Mouse (Mus musculus): ENCODE measurements around the gene Rora. TPM values are rescaled to one million over a fixed set of nuclear protein-coding genes. Genes with fewer than 3 reads are reported as not detected.

Rora gene
- polyA plus RNA-seq, 1 experiment from 2014 or later = 43.6 TPM

GRCm38 (mm10) chr9:69319913-69320634, 666.5 kb downstream of the Rora start:
- Histone ChIP-seq H3K27me3 (ENCODE audit: control insufficient read depth, insufficient read depth, low read depth, low read length) (no peaks in the 10 kb centered on the region), H3K4me1 (ENCODE audit: control insufficient read depth, insufficient read depth, low read length) (no peaks in the 10 kb centered on the region), H3K9ac (ENCODE audit: low read depth, low read length) (no peak overlapping the region), H3K9me3 (replicated peaks; ENCODE audit: control insufficient read depth, low read length, poor library complexity, severe bottlenecking) (no peaks in the 10 kb centered on the region), H3K36me3 (ENCODE audit: control insufficient read depth, insufficient read depth, low read length) (no peaks in the 10 kb centered on the region), H3K4me3 (ENCODE audit: low read depth, low read length) (no peak overlapping the region), H3K27ac (ENCODE audit: low read length) (no peak overlapping the region), H3K4me2 (ENCODE audit: low read length) (no peak overlapping the region)
- ATAC-seq = no peak
- WGBS = 74% methylated on average over 10 of the region's 10 CpGs

- Histone ChIP-seq H3K4me1 (ENCODE audit: control insufficient read depth, insufficient read depth, low read length) (no peaks in the 10 kb centered on the region), H3K9ac (ENCODE audit: low read depth, low read length) (no peak overlapping the region), H3K27me3 (ENCODE audit: control insufficient read depth, insufficient read depth, low read depth, low read length) (no peaks in the 10 kb centered on the region), H3K27ac (ENCODE audit: low read length) (no peak overlapping the region), H3K9me3 (replicated peaks; ENCODE audit: control insufficient read depth, low read length, poor library complexity, severe bottlenecking) (no peaks in the 10 kb centered on the region), H3K4me2 (ENCODE audit: low read length) (no peak overlapping the region), H3K36me3 (ENCODE audit: control insufficient read depth, insufficient read depth, low read length) (no peaks in the 10 kb centered on the region), H3K4me3 (ENCODE audit: low read depth, low read length) (no peak overlapping the region)
- no peak for ATAC-seq
- whole genome bisulfite sequencing = 53% methylated on average over 3 of the region's 3 CpGs
These were observed 667.0 kb downstream of the Rora start for GRCm38 (mm10) chr9:69320635-69321027.

GRCm38 (mm10) chr9:69321956-69322355, 668.4 kb downstream of the Rora start:
- H3K36me3 ChIP-seq (ENCODE audit: control insufficient read depth, insufficient read depth, low read length) = no peaks in the 10 kb centered on the region
- H3K9ac ChIP-seq (ENCODE audit: low read depth, low read length) = no peak overlapping the region
- H3K9me3 ChIP-seq (replicated peaks; ENCODE audit: control insufficient read depth, low read length, poor library complexity, severe bottlenecking) = no peaks in the 10 kb centered on the region
- H3K4me2 ChIP-seq (ENCODE audit: low read length) = no peak overlapping the region
- no peak overlapping the region for H3K4me3 ChIP-seq (ENCODE audit: low read depth, low read length)
- no peaks in the 10 kb centered on the region for H3K4me1 ChIP-seq (ENCODE audit: control insufficient read depth, insufficient read depth, low read length)
- H3K27ac ChIP-seq (ENCODE audit: low read length) = no peak overlapping the region
- no peak for ATAC-seq
- WGBS = 96% methylated on average over 1 of the region's 1 CpGs
- no peaks in the 10 kb centered on the region for H3K27me3 ChIP-seq (ENCODE audit: control insufficient read depth, insufficient read depth, low read depth, low read length)

- H3K36me3 ChIP-seq (ENCODE audit: control insufficient read depth, insufficient read depth, low read length) = no peaks in the 10 kb centered on the region
- 70% methylated on average over 8 of the region's 8 CpGs for WGBS
- no peak for ATAC-seq
- H3K9ac ChIP-seq (ENCODE audit: low read depth, low read length) = no peak overlapping the region
- H3K27ac ChIP-seq (ENCODE audit: low read length) = no peak overlapping the region
- no peak overlapping the region for H3K4me3 ChIP-seq (ENCODE audit: low read depth, low read length)
- no peaks in the 10 kb centered on the region for H3K9me3 ChIP-seq (replicated peaks; ENCODE audit: control insufficient read depth, low read length, poor library complexity, severe bottlenecking)
- no peak overlapping the region for H3K4me2 ChIP-seq (ENCODE audit: low read length)
- no peaks in the 10 kb centered on the region for H3K4me1 ChIP-seq (ENCODE audit: control insufficient read depth, insufficient read depth, low read length)
- H3K27me3 ChIP-seq (ENCODE audit: control insufficient read depth, insufficient read depth, low read depth, low read length) = no peaks in the 10 kb centered on the region
These were observed 670.2 kb downstream of the Rora start for GRCm38 (mm10) chr9:69323831-69324230.

GRCm38 (mm10) chr9:69327077-69327476, 673.5 kb downstream of the Rora start:
- no peak for ATAC-seq
- no peak overlapping the region for H3K9ac ChIP-seq (ENCODE audit: low read depth, low read length)
- H3K36me3 ChIP-seq (ENCODE audit: control insufficient read depth, insufficient read depth, low read length) = no peaks in the 10 kb centered on the region
- H3K4me3 ChIP-seq (ENCODE audit: low read depth, low read length) = no peak overlapping the region
- H3K27me3 ChIP-seq (ENCODE audit: control insufficient read depth, insufficient read depth, low read depth, low read length) = no peaks in the 10 kb centered on the region
- 45% methylated on average over 9 of the region's 9 CpGs for WGBS
- H3K4me2 ChIP-seq (ENCODE audit: low read length) = no peak overlapping the region
- H3K9me3 ChIP-seq (replicated peaks; ENCODE audit: control insufficient read depth, low read length, poor library complexity, severe bottlenecking) = no peaks in the 10 kb centered on the region
- peaks cover 3% of the 10 kb centered on the region; the same call in 1 of the 2 replicates for H3K4me1 ChIP-seq (ENCODE audit: control insufficient read depth, insufficient read depth, low read length)
- no peak overlapping the region for H3K27ac ChIP-seq (ENCODE audit: low read length)

- no peaks in the 10 kb centered on the region for H3K36me3 ChIP-seq (ENCODE audit: control insufficient read depth, insufficient read depth, low read length)
- no peak overlapping the region for H3K9ac ChIP-seq (ENCODE audit: low read depth, low read length)
- H3K4me1 ChIP-seq (ENCODE audit: control insufficient read depth, insufficient read depth, low read length) = peaks cover 3% of the 10 kb centered on the region; the same call in 1 of the 2 replicates
- WGBS = 91% methylated on average over 7 of the region's 7 CpGs
- no peaks in the 10 kb centered on the region for H3K9me3 ChIP-seq (replicated peaks; ENCODE audit: control insufficient read depth, low read length, poor library complexity, severe bottlenecking)
- no peak overlapping the region for H3K27ac ChIP-seq (ENCODE audit: low read length)
- H3K4me2 ChIP-seq (ENCODE audit: low read length) = no peak overlapping the region
- H3K27me3 ChIP-seq (ENCODE audit: control insufficient read depth, insufficient read depth, low read depth, low read length) = no peaks in the 10 kb centered on the region
- no peak for ATAC-seq
- no peak overlapping the region for H3K4me3 ChIP-seq (ENCODE audit: low read depth, low read length)
These were observed 674.0 kb downstream of the Rora start for GRCm38 (mm10) chr9:69327591-69327990.

GRCm38 (mm10) chr9:69331790-69332189, 678.2 kb downstream of the Rora start:
- Histone ChIP-seq H3K36me3 (ENCODE audit: control insufficient read depth, insufficient read depth, low read length) (no peaks in the 10 kb centered on the region), H3K4me1 (ENCODE audit: control insufficient read depth, insufficient read depth, low read length) (peaks cover 3% of the 10 kb centered on the region; the same call in 1 of the 2 replicates), H3K9me3 (replicated peaks; ENCODE audit: control insufficient read depth, low read length, poor library complexity, severe bottlenecking) (no peaks in the 10 kb centered on the region), H3K4me2 (ENCODE audit: low read length) (no peak overlapping the region), H3K9ac (ENCODE audit: low read depth, low read length) (no peak overlapping the region), H3K27ac (ENCODE audit: low read length) (no peak overlapping the region), H3K27me3 (ENCODE audit: control insufficient read depth, insufficient read depth, low read depth, low read length) (no peaks in the 10 kb centered on the region), H3K4me3 (ENCODE audit: low read depth, low read length) (no peak overlapping the region)
- no peak for ATAC-seq
- 93% methylated on average over 3 of the region's 3 CpGs for WGBS

- peaks cover 3% of the 10 kb centered on the region; the same call in 1 of the 2 replicates for H3K4me1 ChIP-seq (ENCODE audit: control insufficient read depth, insufficient read depth, low read length)
- no peaks in the 10 kb centered on the region for H3K36me3 ChIP-seq (ENCODE audit: control insufficient read depth, insufficient read depth, low read length)
- no peak overlapping the region for H3K4me2 ChIP-seq (ENCODE audit: low read length)
- H3K27me3 ChIP-seq (ENCODE audit: control insufficient read depth, insufficient read depth, low read depth, low read length) = no peaks in the 10 kb centered on the region
- H3K27ac ChIP-seq (ENCODE audit: low read length) = no peak overlapping the region
- H3K9ac ChIP-seq (ENCODE audit: low read depth, low read length) = no peak overlapping the region
- WGBS = 82% methylated on average over 14 of the region's 14 CpGs
- no peaks in the 10 kb centered on the region for H3K9me3 ChIP-seq (replicated peaks; ENCODE audit: control insufficient read depth, low read length, poor library complexity, severe bottlenecking)
- H3K4me3 ChIP-seq (ENCODE audit: low read depth, low read length) = no peak overlapping the region
- ATAC-seq = no peak
These were observed 679.4 kb downstream of the Rora start for GRCm38 (mm10) chr9:69332802-69333568.

GRCm38 (mm10) chr9:69333654-69334053, 680.1 kb downstream of the Rora start:
- Histone ChIP-seq H3K27ac (ENCODE audit: low read length) (no peak overlapping the region), H3K27me3 (ENCODE audit: control insufficient read depth, insufficient read depth, low read depth, low read length) (no peaks in the 10 kb centered on the region), H3K9ac (ENCODE audit: low read depth, low read length) (no peak overlapping the region), H3K4me3 (ENCODE audit: low read depth, low read length) (no peak overlapping the region), H3K9me3 (replicated peaks; ENCODE audit: control insufficient read depth, low read length, poor library complexity, severe bottlenecking) (no peaks in the 10 kb centered on the region), H3K36me3 (ENCODE audit: control insufficient read depth, insufficient read depth, low read length) (no peaks in the 10 kb centered on the region), H3K4me1 (ENCODE audit: control insufficient read depth, insufficient read depth, low read length) (peaks cover 3% of the 10 kb centered on the region; the same call in 1 of the 2 replicates), H3K4me2 (ENCODE audit: low read length) (no peak overlapping the region)
- 68% methylated on average over 4 of the region's 4 CpGs for WGBS
- no peak for ATAC-seq
